In the genomic region with DNA sequence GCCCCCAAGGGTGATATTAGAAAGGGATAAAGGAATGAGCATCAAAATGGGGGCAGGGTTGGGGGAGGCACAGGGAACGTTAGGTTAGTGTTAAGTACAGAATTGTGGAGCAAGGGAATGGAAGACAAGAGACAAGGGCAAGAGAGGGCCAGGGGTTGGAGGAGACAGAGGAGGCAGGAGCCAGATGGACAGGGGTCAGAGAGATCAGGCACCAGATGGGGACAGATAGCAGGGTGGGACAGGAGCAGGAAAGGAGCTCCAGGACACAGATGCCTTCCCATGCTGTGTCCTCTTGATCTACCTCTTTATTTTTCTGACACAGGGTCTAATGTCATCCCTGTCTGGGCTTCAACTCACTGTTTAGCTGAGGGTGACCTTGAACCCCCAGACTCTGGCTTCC, we compare ENCODE assay signal across 25 mouse cellular contexts. TPM values are rescaled to one million over a fixed set of nuclear protein-coding genes. Genes with fewer than 3 reads are reported as not detected.
DNase-seq lines count a peak whose midpoint lies in the region; ATAC-seq lines count a peak whose summit lies in the region.
"Had no signal": no experiment of that assay in that cellular context is flagged by ENCODE, and none has a peak within 500 bp of the region (broad histone marks: within the 10 kb centered on the region; RNA-seq: fewer than 3 reads in every experiment).

No protein-coding gene starts in this region.

- 0 out of 2 replicates have a peak overlapping the region, but pooled peaks have one; percentile 29 for H3K27ac ChIP-seq in hindbrain, embryonic 10.5 days
- no peak overlapping the region for H3K27ac ChIP-seq in hindbrain, embryonic 14.5 days
- H3K27ac ChIP-seq in neural tube, embryonic 15.5 days (replicated peaks): no peak overlapping the region
- H3K27ac ChIP-seq: forebrain, embryonic 13.5 days; gastrocnemius, adult 2 months; heart, embryonic 15.5 days; hindbrain, embryonic 15.5 days had no signal

- no peaks in the 10 kb centered on the region for H3K36me3 ChIP-seq in hindbrain, embryonic 10.5 days
- no peaks in the 10 kb centered on the region for H3K36me3 ChIP-seq in hindbrain, embryonic 14.5 days (replicated peaks; ENCODE audit: control insufficient read depth, insufficient read depth)
- no peaks in the 10 kb centered on the region for H3K36me3 ChIP-seq in neural tube, embryonic 15.5 days
- H3K36me3 ChIP-seq: forebrain, embryonic 10.5 days; heart, embryonic 12.5 days; heart, embryonic 15.5 days; hindbrain, embryonic 15.5 days had no signal

- no peaks in the 10 kb centered on the region for H3K9me3 ChIP-seq in hindbrain, embryonic 10.5 days
- H3K9me3 ChIP-seq in hindbrain, embryonic 14.5 days (ENCODE audit: control insufficient read depth, low read length): no peaks in the 10 kb centered on the region
- no peaks in the 10 kb centered on the region for H3K9me3 ChIP-seq in neural tube, embryonic 15.5 days (replicated peaks)
- H3K9me3 ChIP-seq: forebrain, embryonic 10.5 days; forebrain, embryonic 13.5 days; heart, embryonic 12.5 days; heart, embryonic 15.5 days; hindbrain, embryonic 15.5 days had no signal

- no peak overlapping the region for H3K4me3 ChIP-seq in hindbrain, embryonic 10.5 days
- H3K4me3 ChIP-seq in hindbrain, embryonic 14.5 days (replicated peaks; ENCODE audit: low read length): no peak overlapping the region
- no peak overlapping the region for H3K4me3 ChIP-seq in neural tube, embryonic 15.5 days (replicated peaks)
- H3K4me3 ChIP-seq: forebrain, embryonic 10.5 days; forebrain, embryonic 13.5 days; gastrocnemius, adult 2 months; heart, embryonic 12.5 days; heart, embryonic 15.5 days; hindbrain, embryonic 15.5 days had no signal

- DNase-seq in hindbrain, embryonic 10.5 days (ENCODE audit: low spot score): peak; percentile 51
- no peak for DNase-seq in hindbrain, embryonic 14.5 days (ENCODE audit: low spot score)
- peak; percentile 29 for DNase-seq in neural tube, embryonic 10.5 days (ENCODE audit: extremely low spot score, low spot score)
- DNase-seq in embryo, embryonic 9.5 days (ENCODE audit: extremely low spot score): peak; percentile 35
- DNase-seq in layer of hippocampus, postnatal 25 days (ENCODE audit: extremely low spot score in 1 of 2, low spot score in 1 of 2): no peak
- DNase-seq in kidney, postnatal 25 days: no peak
- DNase-seq: adrenal gland, adult 8-10 months; adrenal gland, postnatal 25 days; B cell, adult 2 months; cerebellum, adult 11-12 months; cerebellum, adult 8-10 months; cerebellum, postnatal 36 days; heart, adult 11 months; heart, postnatal 10 days; heart, postnatal 36 days had no signal

- WGBS in hindbrain, embryonic 10.5 days: 19% methylated on average over 1 of the region's 1 CpGs
- 13% methylated on average over 1 of the region's 1 CpGs for WGBS in hindbrain, embryonic 14.5 days
- 17% methylated on average over 1 of the region's 1 CpGs for WGBS in neural tube, embryonic 15.5 days

- H3K9ac ChIP-seq in hindbrain, embryonic 14.5 days: no peak overlapping the region
- H3K9ac ChIP-seq in neural tube, embryonic 15.5 days (replicated peaks): no peak overlapping the region
- H3K9ac ChIP-seq: forebrain, embryonic 13.5 days; heart, embryonic 12.5 days; heart, embryonic 15.5 days; hindbrain, embryonic 15.5 days had no signal

- peaks cover 41% of the 10 kb centered on the region for H3K4me1 ChIP-seq in hindbrain, embryonic 10.5 days (replicated peaks)
- H3K4me1 ChIP-seq in hindbrain, embryonic 14.5 days (replicated peaks; ENCODE audit: control insufficient read depth, insufficient read depth, low read length): 0 out of 2 replicates have a peak, but pooled peaks cover 7% of the 10 kb centered on the region
- H3K4me1 ChIP-seq in neural tube, embryonic 15.5 days: peaks cover 17% of the 10 kb centered on the region
- H3K4me1 ChIP-seq: heart, embryonic 12.5 days; heart, embryonic 15.5 days had no signal

- H3K4me2 ChIP-seq in hindbrain, embryonic 14.5 days (replicated peaks): no peak overlapping the region
- no peak overlapping the region for H3K4me2 ChIP-seq in neural tube, embryonic 15.5 days
- H3K4me2 ChIP-seq: forebrain, embryonic 13.5 days; heart, embryonic 12.5 days; heart, embryonic 15.5 days; hindbrain, embryonic 15.5 days had no signal

- peaks cover 46% of the 10 kb centered on the region for H3K27me3 ChIP-seq in hindbrain, embryonic 10.5 days (ENCODE audit: insufficient read depth, poor library complexity, severe bottlenecking)
- H3K27me3 ChIP-seq in hindbrain, embryonic 14.5 days (ENCODE audit: control insufficient read depth, insufficient read depth, low read length): no peaks in the 10 kb centered on the region
- H3K27me3 ChIP-seq in neural tube, embryonic 15.5 days (replicated peaks): no peaks in the 10 kb centered on the region
- H3K27me3 ChIP-seq: CH12.LX; hindbrain, embryonic 15.5 days had no signal

- no peak for ATAC-seq in hindbrain, embryonic 14.5 days (ENCODE audit: low FRiP score)
- no peak for ATAC-seq in neural tube, embryonic 15.5 days (ENCODE audit: low FRiP score)
- ATAC-seq: activated CD4-positive, CD25-positive, alpha-beta regulatory T cell, adult 4 months; forebrain, embryonic 13.5 days; forebrain, embryonic 16.5 days had no signal

RNA-seq across cellular contexts. Expression of a gene that starts 24.5 kb away (rescaled TPM):
- polyA plus RNA-seq in hindbrain, embryonic 10.5 days (2016; fragmentation: Nextera tagmentation; extraction: Ambion mirVana): 14.9 and 19.2 TPM in 2 replicates
- polyA plus RNA-seq in hindbrain, embryonic 14.5 days (2014; fragmentation: Nextera tagmentation; extraction: Ambion mirVana): 23.8 and 24.8 TPM in 2 replicates
- polyA plus RNA-seq in neural tube, embryonic 15.5 days (2015; fragmentation: Nextera tagmentation; extraction: Ambion mirVana): 16.7 and 19.7 TPM in 2 replicates
- 10 to 100 TPM; 83.5 to 89.3 TPM for total RNA-seq in layer of hippocampus, postnatal 25 days (2021)

Comparison
In these comparisons a context has a peak if more than half of its experiments do, and no peak if none do; other contexts are left out.
1. DNase-seq: peak in hindbrain, embryonic 10.5 days (single experiment), neural tube, embryonic 10.5 days (single experiment) and embryo, embryonic 9.5 days (single experiment); none in hindbrain, embryonic 14.5 days (single experiment), layer of hippocampus, postnatal 25 days (0 of 2) and kidney, postnatal 25 days (0 of 2).